Mouse (Mus musculus) liver, adult (tissue): ENCODE measurements around the gene Abca6.
A peak's percentile ranks its signal among the peaks of the same experiment; 100 is the strongest.

Experiments
- GATA4 ChIP-seq: IDR thresholded peaks from 2 replicates; pipeline ENCODE4 v1.6.1; 2014; ENCODE audit warnings: mild to moderate bottlenecking, low read length; ENCODE audit not compliant: insufficient replicate concordance

The Abca6 gene

DNA sequence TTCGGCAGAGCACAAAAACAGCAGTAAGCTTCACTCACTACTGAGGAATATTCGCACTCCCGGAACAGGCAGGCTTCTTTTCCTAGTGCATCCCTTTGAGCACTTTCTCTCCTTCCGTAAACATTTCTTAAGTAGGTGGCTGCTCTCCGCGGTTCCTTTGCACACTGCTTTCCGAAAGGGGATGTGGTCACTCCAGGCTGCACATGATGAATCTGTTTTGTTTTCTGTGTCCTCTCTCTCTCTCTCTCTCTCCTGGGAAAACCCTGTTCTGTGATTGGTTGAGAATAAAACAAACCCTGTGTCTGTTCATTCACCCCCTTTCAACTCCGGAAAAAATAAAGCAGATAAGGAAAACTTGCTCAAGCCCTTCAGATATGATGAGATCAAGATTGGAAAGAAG, at the start of gene Abca6:
Gene Abca6, minus strand, starts transcription at position 243 of the 400 bp plus-strand sequence.
- peak; percentile 88 for TF ChIP-seq GATA4

DNA sequence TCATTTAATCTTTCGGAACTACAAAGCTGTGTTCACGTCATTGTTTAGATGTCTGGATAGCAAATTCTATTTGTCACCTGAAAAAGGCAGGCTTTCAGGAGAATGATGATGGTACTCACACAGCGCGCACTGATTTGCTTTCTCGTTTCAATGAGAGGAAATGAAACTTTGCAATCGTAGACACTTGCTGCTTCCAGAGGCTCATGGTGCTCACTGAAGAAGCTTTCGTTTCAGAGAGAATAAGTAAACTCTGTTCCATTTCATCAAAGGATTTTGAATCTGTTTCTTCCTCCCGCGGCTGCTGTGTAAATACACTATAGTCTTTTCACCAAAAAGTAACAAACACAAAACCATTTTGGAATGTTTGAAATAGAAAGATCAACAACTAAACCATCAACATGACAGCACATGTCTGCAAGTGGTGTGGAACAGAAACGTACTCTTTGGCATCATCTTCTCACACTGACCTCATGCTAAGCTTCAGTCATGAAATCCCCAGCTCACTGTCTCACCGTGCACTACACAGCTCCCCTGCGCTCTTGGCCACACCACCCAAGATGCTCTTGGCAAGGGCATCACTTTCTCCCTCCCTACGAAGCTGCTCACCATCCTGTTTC, 46.4 kb upstream of the Abca6 start:
- TF ChIP-seq GATA4, result no peak

DNA sequence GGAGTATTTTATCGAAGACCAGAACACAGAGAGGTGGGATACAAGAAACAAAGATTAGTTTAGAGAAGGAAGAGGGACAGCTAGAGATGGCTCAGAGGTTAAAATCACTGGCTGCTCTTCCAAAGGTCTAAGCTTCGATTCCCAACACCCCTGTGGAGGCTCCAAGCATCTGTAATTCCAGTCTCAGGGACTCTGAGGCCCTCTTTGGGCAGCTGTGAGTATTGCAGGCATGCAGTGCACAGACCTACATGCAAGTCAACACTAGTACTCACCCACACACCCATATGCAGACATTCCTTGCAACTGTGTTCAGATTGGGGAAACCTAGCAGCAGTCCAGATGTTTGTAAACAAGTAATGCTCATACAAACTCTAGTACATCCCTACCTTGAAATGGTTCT, 39.0 kb upstream of the Abca6 start:
- TF ChIP-seq GATA4, result no peak

DNA sequence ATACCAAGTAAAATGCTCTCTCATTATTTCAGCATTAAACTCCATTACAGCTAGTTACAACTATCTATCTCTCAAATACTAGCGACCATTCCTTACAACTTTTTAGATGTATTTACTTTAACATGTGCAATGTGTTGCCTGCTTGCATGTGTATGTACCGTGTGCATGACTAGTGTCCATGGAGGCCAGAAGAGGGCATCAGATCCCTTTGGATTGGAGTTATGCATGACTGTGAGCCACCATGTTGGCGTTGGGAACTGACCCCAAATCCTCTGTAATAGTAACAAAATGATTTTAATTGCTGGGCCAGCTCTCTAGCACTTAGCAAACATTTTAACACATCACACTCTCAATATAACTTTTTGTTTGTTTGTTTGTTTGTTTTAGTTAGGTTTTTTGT, 36.8 kb upstream of the Abca6 start:
- TF ChIP-seq GATA4, result no peak

DNA sequence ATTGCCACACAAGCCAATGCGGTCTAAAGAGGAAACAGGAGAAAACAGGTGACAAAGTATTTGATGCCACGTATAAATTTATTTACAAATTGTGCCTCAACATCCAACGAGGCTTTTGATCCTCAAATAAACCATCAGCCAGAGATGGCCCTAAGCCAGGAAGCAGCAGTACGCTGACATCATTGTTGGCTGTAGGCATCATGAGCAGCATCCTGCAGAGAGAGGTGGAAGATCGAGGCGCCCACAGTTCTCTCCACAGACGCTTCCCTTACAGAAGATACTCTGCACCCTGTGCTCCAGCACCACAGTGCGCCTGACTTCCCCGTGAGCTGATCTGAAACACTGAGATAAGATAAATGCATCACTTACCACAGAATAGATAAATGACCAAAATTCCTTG, 36.1 kb upstream of the Abca6 start:
- TF ChIP-seq GATA4, result no peak

DNA sequence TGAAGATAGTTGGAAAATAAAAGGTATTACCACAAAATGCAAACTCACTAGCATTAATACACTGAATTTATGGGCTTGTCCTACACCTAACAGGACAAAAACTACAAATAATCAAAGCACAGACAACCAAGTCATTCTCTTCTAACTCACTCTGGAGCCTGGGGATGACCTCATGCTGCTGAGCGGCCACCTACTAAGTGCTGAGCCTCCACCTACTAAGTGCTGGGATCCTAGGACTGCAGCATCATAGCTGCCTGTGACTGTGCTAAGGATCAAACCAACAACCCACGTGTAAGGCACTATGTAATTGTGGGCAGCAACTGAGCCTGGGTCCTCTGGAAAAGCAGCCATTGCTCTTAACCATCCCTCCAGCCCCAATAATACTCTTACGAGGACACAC, 34.8 kb upstream of the Abca6 start:
- no peak for TF ChIP-seq GATA4

DNA sequence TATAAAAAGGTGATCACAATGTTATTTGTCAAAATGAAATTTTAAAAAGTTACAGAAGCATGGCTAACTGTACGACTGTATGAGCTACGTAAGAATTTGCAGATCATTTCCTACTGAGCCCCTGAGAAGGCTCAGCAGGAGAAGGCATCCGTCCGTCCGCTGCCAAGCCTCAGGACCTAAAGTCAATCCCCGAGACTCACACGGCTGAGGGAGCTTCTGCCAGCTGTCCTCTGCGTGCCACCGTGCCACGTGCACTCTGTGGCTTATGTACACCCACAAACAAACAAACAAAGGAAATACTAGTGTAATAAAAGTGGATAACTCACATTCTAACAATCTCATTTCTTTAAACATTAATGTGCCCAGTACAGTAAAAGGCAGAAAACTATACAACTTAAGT, 33.3 kb upstream of the Abca6 start:
- TF ChIP-seq GATA4, result no peak

DNA sequence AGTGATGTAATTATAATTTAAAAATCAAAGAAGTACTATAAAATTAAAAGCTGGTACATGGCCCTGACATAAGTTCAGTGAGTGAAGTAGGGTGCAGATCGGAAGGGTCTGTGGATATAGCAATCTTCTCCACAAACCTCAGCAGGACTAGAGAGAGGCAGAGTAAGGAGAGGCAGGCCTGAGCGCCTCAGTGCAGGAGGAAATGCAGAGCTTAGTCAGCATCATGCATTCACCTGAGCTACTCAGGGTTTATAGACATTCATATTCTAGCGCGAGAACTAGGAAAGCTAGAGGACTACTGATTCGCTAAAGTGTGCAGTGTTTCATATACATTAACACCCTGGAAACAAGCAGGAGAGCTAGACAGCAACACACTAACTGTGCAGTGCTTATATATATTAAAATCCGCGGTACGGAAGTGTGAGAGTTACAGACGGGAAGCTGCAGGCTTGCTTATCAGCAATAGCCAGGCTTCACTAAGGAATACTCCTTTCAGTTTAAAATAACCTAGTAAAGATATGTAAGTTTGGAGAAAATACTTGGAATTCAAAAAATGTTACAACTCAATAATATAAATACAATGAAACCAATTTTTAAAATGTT, 32.7 kb upstream of the Abca6 start:
- no peak for TF ChIP-seq GATA4

DNA sequence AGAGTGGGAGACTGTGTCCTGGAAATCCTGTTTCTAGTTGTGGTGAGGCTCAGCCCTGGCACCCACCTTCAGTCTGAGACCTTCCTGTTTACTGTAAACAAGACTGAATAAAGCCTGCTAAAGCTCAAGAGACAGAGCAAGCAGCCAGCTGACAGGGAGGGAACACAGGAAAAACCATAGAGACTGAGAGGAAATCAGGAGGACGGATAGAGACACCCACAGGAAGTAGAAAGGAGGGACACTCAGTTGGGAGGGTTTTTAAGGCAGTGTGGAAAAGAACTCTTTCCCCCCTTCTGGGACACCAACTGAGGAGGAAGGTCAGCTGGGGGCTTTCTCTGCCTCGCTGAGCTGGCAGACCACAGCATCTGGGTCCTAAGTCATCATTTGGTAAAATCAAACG, 23.2 kb upstream of the Abca6 start:
- no peak for TF ChIP-seq GATA4

DNA sequence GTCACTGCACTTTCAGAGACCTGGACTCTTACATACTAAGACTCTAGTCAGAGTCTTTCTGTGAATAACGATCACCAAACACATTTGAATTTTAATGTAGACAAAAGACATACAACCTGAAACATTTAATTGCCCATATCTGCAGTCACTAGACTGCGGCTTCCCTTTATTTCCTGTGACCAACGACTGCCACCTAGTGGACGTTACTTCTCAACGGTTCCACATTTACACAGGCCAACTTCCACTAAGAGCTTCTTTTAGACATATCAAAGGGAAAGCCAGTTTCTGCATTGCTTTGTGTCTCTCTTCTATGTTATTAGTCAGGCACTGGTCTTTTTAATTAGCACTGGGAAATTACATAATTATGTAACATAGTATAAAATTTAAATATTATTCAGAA, 20.2 kb upstream of the Abca6 start:
- no peak for TF ChIP-seq GATA4

DNA sequence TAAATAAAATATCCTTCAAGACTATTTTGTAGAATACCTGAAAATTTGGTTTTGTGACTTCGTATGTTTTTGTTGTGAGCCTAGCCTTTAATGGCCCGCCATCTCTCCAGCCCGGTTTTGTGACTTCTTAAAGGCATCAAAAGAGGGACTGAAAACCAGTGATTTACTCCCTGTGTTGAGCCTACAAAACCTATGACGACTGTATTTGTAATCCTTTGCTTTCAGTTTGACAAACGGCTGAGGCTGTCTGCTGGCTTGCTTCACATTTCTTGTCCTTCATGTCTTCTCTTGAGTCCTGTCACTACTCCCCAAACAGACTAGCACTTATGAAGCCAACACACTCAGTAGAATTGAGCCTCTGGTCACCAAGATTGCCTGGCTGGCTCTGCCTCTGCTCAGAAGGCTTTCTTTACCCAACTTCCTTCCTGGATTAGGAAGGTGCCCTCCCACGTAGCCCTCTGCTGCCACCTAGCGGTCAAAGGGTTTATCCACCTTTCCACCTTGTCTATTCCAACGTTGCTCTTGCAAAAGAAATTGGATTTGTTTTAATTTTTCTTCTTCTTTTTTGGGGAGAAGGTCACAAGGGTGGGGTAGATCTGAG, 16.8 kb upstream of the Abca6 start:
- no peak for TF ChIP-seq GATA4

DNA sequence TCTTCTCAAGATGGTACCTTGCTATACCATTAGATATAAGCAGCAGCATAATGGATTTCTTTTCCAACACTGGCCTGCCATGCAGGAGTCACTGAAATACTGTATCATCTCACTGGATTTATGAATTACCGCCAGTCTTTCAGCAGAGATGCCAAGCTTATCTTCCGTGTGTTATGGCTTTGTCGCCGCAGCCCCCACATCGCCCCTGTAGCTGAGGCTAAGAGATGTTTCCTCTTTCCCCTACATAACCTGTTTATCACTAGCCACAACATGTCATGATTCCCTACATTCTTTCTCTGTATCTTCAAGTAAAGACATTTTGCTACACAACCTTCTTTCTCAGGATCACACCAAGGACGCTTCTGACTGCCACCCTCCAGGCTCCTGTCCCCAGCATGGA, 15.7 kb upstream of the Abca6 start:
- no peak for TF ChIP-seq GATA4

DNA sequence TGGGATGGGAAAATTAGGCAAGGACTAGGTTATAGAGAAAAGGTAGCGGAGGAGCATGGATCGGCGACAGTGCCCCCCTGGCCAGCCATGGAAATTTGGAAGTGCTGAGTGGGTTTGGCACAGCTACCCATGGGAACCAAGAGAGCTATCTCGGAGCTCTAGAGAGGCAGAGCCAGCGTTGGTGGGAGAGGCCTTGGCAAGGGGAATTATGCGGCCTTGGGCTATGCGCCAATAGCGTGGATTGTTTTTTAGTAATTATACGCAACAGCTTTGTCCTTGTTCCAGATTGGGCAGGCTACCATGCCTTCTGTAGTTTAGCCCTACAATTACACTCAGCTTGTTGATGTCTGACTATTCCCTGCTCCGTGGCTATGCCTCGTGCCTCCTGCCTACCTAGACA, 15.2 kb upstream of the Abca6 start:
- no peak for TF ChIP-seq GATA4

DNA sequence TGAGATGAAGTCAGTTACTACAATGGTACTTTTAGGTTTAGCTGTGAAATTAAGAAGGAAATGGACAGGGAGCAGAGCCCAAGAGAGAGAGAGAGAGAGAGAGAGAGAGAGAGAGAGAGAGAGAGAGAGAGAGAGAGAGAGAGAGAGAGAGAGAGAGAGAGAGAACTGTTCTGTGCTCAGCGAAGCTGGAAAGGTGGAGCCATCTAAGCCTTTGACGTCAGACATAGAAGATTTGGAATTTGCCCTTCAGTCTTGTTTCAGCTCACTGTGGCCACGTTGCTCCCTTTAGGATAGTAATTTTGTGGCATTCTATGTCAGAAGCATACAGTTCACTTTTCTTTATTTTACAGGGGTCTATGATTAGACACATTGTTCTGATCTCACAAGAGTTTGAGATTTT, 10.3 kb upstream of the Abca6 start:
- no peak for TF ChIP-seq GATA4

DNA sequence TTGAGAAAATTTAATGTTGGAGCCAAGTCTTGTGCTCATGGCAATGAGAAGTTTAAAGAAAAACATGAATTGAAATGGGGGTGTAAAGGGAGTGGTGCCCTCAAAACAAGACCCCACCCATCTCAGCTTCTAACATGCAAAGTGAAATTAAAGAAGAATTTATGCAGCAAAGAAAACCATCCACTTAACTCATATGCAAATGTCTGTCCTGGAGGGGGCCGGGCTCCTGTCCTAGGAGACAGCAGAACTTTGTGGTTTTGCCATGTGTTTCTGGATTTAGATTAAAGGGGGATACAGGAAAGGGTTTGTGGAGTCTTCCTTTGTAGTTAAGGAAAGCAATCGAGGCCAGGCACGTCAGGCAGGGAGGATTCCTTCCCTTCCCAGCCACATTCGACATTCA, 6.3 kb upstream of the Abca6 start:
- TF ChIP-seq GATA4, result no peak

DNA sequence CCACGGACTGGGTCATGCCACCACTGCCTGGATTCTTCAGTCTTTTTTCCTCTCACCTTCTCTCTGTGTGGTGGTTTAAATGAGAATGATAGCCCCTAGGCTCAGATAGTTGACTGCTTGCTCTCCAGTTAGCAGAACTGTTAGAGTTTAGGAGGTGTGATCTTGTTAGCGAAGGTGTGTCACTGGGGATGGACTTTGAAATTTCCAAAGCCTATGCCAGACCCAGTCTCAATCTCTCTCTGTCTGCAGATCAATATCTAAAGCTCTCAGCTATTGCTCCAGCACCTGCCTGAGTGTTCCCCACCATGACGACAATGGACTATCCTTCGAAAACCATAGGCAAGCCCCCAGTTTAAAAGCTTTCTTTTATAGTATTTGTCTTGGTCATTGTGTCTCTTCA, 5.5 kb upstream of the Abca6 start:
- TF ChIP-seq GATA4, result peak; percentile 12; the same call in 1 of the 2 replicates

DNA sequence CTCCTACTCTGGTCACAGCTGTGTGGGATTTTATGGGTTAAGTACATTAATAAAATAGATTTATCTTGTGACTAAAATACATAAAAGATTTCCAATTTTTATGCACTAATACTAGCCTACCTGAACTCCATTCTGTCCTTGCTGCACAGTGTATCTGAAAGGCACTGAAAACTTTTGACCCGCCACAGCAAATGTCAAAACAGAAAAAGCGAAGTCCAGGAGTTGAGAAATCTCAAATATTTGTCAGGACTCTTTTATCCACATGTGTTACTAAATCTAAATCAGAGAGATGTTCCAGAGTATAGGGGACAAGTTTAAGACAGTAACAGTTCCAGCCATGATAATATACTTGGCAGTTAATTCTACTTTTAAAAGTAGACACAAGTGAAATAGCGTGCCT, 680 bp upstream of the Abca6 start:
- no peak for TF ChIP-seq GATA4

DNA sequence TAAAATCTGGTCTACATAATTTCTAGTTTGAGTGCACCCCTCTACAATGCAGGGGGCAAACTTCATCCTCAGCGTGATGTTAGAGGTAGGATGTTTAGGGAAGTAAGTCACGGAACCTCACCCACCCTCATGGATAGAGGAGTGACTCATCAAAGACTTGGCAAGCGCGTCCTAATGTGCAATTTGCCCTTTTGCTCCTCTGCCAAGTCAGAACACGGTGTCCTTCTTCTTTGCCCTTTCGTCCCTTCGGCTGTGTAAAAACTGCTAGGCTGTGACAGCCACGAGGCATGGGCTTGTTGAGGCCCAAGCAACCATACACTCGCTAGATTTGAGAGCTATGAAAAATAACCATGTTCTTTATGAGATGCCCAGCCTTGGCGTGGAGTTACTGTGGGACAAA, 6.8 kb downstream of the Abca6 start:
- no peak for TF ChIP-seq GATA4

DNA sequence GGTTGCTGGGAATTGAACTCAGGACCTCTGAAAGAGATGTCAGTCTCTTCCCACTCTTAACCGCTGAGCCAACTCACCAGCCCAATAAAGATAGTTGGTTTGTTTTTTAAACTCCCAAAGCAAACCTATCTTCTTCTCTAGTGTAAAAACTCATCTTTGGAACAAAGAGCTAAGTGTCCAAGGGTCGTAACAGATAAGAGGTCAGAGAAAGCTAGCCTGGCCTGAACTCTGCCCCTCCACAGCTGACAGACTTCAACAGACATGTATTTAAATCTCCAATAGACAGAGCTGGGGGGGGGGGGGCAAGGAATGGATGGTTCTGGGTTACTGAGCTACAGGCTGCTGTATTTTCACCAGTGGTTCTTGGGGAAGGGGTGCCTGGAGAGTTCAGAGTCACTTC, 14.1 kb downstream of the Abca6 start:
- no peak for TF ChIP-seq GATA4
